Mouse (Mus musculus): ENCODE results near the gene 4930451I11Rik. TPM values are rescaled to one million over a fixed set of nuclear protein-coding genes. Genes with fewer than 3 reads are reported as not detected.

Gene 4930451I11Rik
- polyA plus RNA-seq, 1 experiment, result not detected

GRCm38 (mm10) chr7:126797411-126798126 lies 33.9 kb downstream of the 4930451I11Rik start, which contains the start of gene Fam57b:
Fam57b (plus strand) TSS chr7:126797668.
- Histone ChIP-seq H3K4me1 (ENCODE audit: control insufficient read depth, insufficient read depth, low read length) (peaks cover 2% of the 10 kb centered on the region), H3K27ac (ENCODE audit: insufficient read depth, low read length) (peak within 1 kb of the TSS; percentile 88)

GRCm38 (mm10) chr7:126796350-126796932 lies 35.0 kb downstream of the 4930451I11Rik start:
- TF ChIP-seq POLR2A (IDR thresholded peaks at IDR 0.05; ENCODE audit: low read depth, low read length) (no peak), CTCF (IDR thresholded peaks at IDR 0.05; ENCODE audit: borderline replicate concordance, insufficient read depth, low read length) (no peak; the same call in 1 of the 2 replicates)
- H3K4me3 ChIP-seq (ENCODE audit: insufficient read depth, low read length), result peak overlapping the region; percentile 71
- H3K27ac ChIP-seq (ENCODE audit: insufficient read depth, low read length), result no peak overlapping the region
- H3K4me1 ChIP-seq (ENCODE audit: control insufficient read depth, insufficient read depth, low read length), result peaks cover 2% of the 10 kb centered on the region

More at GRCm38 (mm10) chr7:126797411-126798126, 33.9 kb downstream of the 4930451I11Rik start, which contains the start of gene Fam57b:
- TF ChIP-seq CTCF (IDR thresholded peaks at IDR 0.05; ENCODE audit: borderline replicate concordance, insufficient read depth, low read length) (no peak), POLR2A (IDR thresholded peaks at IDR 0.05; ENCODE audit: low read depth, low read length) (peak; percentile 53)
- H3K4me3 ChIP-seq (ENCODE audit: insufficient read depth, low read length), result peak within 1 kb of the TSS; percentile 71

- H3K4me3 ChIP-seq (ENCODE audit: insufficient read depth, low read length), result no peak overlapping the region
- H3K27ac ChIP-seq (ENCODE audit: insufficient read depth, low read length), result no peak overlapping the region
- H3K4me1 ChIP-seq (ENCODE audit: control insufficient read depth, insufficient read depth, low read length), result peaks cover 2% of the 10 kb centered on the region
- TF ChIP-seq POLR2A (IDR thresholded peaks at IDR 0.05; ENCODE audit: low read depth, low read length), result no peak
- TF ChIP-seq CTCF (IDR thresholded peaks at IDR 0.05; ENCODE audit: borderline replicate concordance, insufficient read depth, low read length), result peak; percentile 71; the same call in 1 of the 2 replicates
Measured at GRCm38 (mm10) chr7:126795387-126796317, 35.8 kb downstream of the 4930451I11Rik start.

- Histone ChIP-seq H3K27ac (ENCODE audit: insufficient read depth, low read length) (no peak overlapping the region), H3K4me3 (ENCODE audit: insufficient read depth, low read length) (no peak overlapping the region), H3K4me1 (ENCODE audit: control insufficient read depth, insufficient read depth, low read length) (peaks cover 2% of the 10 kb centered on the region)
- TF ChIP-seq POLR2A (IDR thresholded peaks at IDR 0.05; ENCODE audit: low read depth, low read length) (no peak), CTCF (IDR thresholded peaks at IDR 0.05; ENCODE audit: borderline replicate concordance, insufficient read depth, low read length) (no peak)
Measured at GRCm38 (mm10) chr7:126794271-126794605, 37.2 kb downstream of the 4930451I11Rik start.

- Histone ChIP-seq H3K4me3 (ENCODE audit: insufficient read depth, low read length) (no peak overlapping the region), H3K27ac (ENCODE audit: insufficient read depth, low read length) (no peak overlapping the region), H3K4me1 (ENCODE audit: control insufficient read depth, insufficient read depth, low read length) (peaks cover 2% of the 10 kb centered on the region)
- TF ChIP-seq CTCF (IDR thresholded peaks at IDR 0.05; ENCODE audit: borderline replicate concordance, insufficient read depth, low read length) (no peak), POLR2A (IDR thresholded peaks at IDR 0.05; ENCODE audit: low read depth, low read length) (peak; percentile 28)
Measured at GRCm38 (mm10) chr7:126793456-126794270, 37.8 kb downstream of the 4930451I11Rik start.

- Histone ChIP-seq H3K4me3 (ENCODE audit: insufficient read depth, low read length) (peak overlapping the region; percentile 16; the same call in 1 of the 2 replicates), H3K27ac (ENCODE audit: insufficient read depth, low read length) (peak overlapping the region; percentile 49; the same call in 1 of the 2 replicates), H3K4me1 (ENCODE audit: control insufficient read depth, insufficient read depth, low read length) (peaks cover 2% of the 10 kb centered on the region)
- TF ChIP-seq CTCF (IDR thresholded peaks at IDR 0.05; ENCODE audit: borderline replicate concordance, insufficient read depth, low read length) (no peak), POLR2A (IDR thresholded peaks at IDR 0.05; ENCODE audit: low read depth, low read length) (no peak; the same call in 1 of the 2 replicates)
Measured at GRCm38 (mm10) chr7:126792721-126793443, 38.6 kb downstream of the 4930451I11Rik start.

- H3K4me1 ChIP-seq (ENCODE audit: control insufficient read depth, insufficient read depth, low read length), result peaks cover 2% of the 10 kb centered on the region
- no peak for TF ChIP-seq CTCF (IDR thresholded peaks at IDR 0.05; ENCODE audit: borderline replicate concordance, insufficient read depth, low read length)
- TF ChIP-seq POLR2A (IDR thresholded peaks at IDR 0.05; ENCODE audit: low read depth, low read length), result peak; percentile 84
- H3K27ac ChIP-seq (ENCODE audit: insufficient read depth, low read length), result peak within 1 kb of the TSS; percentile 84
- peak within 1 kb of the TSS; percentile 97 for H3K4me3 ChIP-seq (ENCODE audit: insufficient read depth, low read length)
Measured at GRCm38 (mm10) chr7:126791851-126792720, 39.4 kb downstream of the 4930451I11Rik start, which contains the start of gene Ppp4c. Ppp4c (minus strand) TSS chr7:126792496.

Measured in embryonic fibroblast, embryonic 13.5 days (primary cell).